Mouse (Mus musculus) granulocyte monocyte progenitor cell, adult 5-6 weeks (primary cell): ENCODE results near the gene Rad9b. TPM values are rescaled to one million over a fixed set of nuclear protein-coding genes. Genes with fewer than 3 reads are reported as not detected.

ENCODE experiments used
- ATAC-seq: replicated peaks from 2 replicates; pipeline ENCODE4 v1.8.0; 2016; ENCODE audit warnings: mild to moderate bottlenecking, moderate TSS enrichment, inconsistent platforms; ENCODE audit not compliant: poor library complexity, severe bottlenecking
- total RNA-seq, 2 experiments: library from RNA; stranded (forward) in 1 of 2; stranded (reverse) in 1 of 2; fragments of 200-712, 200-1000 nt in 1 of 2; fragments of >200 nt in 1 of 2; fragmentation: Nextera tagmentation in 1 of 2; gene quantifications; 2 replicates each; pipeline ENCODE4 v1.2.3; 2014 to 2017

The Rad9b gene
- total RNA-seq (2014; fragmentation: Nextera tagmentation), result 1.2 and 3.3 TPM in 2 replicates
- total RNA-seq (2017), result 4.6 and 5.6 TPM in 2 replicates

DNA sequence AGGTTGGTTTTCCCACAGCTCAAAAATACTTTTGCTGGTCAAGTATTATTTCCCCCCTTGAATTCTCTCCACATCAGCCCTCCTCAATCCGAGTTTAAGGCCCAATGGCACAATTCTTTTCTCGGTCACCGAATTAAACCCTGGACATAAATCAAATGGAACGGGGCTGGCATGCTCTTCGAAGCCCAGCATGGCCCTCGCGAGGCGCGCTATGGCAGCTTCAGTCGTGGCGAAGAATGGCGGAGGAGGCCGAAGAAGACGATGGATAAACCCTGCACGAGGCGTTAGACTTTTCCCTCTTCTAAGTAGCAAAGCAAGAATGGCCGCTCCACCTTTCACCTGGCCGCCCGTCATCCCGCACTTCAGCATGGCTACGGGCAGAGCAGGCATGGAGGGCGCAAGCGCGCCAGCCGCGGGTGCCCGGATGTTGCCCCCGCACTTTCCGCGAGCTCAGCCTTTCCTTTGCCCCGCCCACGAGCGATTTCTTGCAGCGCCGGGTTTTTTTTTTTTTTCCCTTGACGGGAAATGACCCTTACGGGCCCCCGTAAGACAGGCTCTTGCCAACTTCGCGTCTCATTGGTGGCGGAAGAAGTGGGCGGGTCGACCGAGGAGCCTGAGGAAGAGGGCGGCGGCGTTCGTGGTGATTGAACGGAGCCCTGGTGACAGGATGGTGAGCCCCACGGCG lies at the start of gene Rad9b, which contains the start of gene Vps29:
Rad9b (minus strand) TSS at position 427 of the 685 bp plus-strand sequence.
Vps29 (plus strand) TSS at position 563 of the 685 bp plus-strand sequence.
- peak; percentile 99 for ATAC-seq

DNA sequence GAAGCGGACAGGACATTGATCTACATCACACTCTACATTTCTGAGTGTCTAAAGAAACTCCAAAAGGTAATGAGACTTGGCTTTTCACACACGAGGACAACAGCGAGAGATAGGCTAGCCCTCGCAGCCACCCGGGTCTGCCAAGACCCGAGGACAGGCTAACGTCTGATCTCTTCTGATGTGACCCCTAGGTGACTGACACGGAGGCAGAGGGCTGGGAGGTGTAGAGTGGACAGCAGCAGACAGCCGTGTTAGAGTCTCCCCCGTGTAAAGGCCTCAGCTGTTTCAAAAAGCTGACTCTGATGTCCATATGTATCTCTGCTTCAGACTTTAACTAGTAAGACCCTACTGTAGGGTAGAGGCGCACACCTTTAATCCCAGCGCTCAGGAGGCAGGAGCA lies 49.3 kb upstream of the Rad9b start:
- ATAC-seq, result no peak

- ATAC-seq, result no peak
These were observed 48.7 kb upstream of the Rad9b start for GRCm38 (mm10) chr5:122402772-122403171.

- ATAC-seq, result no peak
These were observed 48.1 kb upstream of the Rad9b start for GRCm38 (mm10) chr5:122402160-122402559.

- peak; percentile 41; the same call in 1 of the 2 replicates for ATAC-seq
These were observed 47.2 kb upstream of the Rad9b start for GRCm38 (mm10) chr5:122401303-122401640.

DNA sequence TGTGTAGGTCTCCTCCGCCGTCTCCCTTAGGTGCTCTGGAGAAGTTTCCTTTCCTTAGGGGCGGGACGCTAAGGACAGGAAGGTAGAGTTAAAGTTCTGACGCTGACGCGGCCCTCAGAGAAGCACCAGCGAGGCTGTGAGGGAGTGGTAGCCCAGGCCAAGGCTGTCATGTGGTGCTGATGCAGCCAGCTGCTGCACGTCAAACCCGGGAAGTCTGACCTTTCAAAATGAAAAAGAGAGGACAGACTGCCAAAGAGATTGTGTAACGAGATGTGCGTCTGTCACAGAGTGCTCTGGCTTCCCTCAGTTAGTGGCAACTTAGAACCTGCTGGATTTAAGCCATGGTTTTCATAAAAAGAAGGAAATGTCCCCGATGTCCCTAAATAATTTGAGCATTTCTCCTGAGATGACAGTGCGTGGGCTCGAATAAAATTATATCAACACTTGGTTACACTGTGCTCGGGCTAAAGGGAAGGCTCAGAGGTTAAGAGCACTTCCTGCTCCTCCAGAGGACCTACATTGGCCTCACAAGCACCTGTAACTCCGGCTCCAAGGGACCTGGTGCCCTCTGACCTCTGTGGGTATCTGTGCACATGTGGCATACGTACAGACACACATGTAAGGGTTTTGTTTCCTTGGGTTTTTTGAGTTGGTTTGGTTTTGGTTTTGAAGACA lies 46.7 kb upstream of the Rad9b start:
- ATAC-seq, result peak; percentile 34

DNA sequence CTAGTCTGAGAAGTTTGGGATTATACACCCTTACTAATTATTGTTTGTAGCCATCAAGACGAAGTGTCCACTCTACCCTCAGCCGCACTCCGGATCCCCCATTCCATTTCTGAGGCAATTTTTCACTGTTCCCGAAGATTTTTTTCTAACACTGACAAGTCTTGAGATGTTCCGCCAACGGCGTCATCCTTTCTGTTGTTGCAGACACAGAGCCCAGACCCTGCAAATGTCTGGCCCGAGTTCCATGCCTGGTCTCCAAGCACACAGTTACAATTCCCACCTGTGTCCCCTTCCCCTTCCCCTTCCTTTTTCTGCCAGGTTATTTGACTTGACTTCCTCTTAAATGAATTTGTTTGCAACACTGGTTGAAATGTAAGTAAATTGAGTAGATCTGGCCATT lies 45.8 kb upstream of the Rad9b start:
- ATAC-seq, result no peak

- no peak for ATAC-seq
These were observed 43.5 kb upstream of the Rad9b start for GRCm38 (mm10) chr5:122397495-122397894.

- ATAC-seq, result peak; percentile 52
These were observed 42.8 kb upstream of the Rad9b start for GRCm38 (mm10) chr5:122396791-122397190.

GRCm38 (mm10) chr5:122393887-122394286 lies 39.9 kb upstream of the Rad9b start:
- 0 out of 2 replicates have a peak, but pooled peaks have one; percentile 34 for ATAC-seq

- peak; percentile 58 for ATAC-seq
These were observed 38.4 kb upstream of the Rad9b start for GRCm38 (mm10) chr5:122392227-122393004.

DNA sequence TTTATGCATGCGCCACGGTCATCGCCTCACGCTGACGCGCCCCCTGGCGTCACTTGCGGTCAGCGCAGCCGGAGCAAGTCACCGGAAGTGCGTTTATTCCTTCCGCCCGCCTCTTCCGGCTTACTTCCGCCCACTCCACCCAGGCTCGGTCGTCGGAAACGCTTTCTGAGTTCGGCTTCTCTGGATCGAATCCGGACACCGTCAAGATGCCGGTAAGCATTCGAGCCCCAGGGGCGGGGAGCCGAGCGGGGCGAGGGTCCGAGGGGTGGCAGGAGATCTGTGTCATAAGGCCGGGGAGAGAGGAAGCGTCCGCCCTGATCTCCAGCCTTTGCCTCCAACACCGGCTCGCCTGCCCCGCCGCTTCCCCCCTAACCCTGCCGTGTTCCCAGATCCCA lies 37.8 kb upstream of the Rad9b start, which contains the start of gene Arpc3:
Arpc3 (plus strand) TSS at position 93 of the 395 bp plus-strand sequence.
- ATAC-seq, result peak; percentile 88

GRCm38 (mm10) chr5:122391178-122391785 lies 37.2 kb upstream of the Rad9b start:
- ATAC-seq, result no peak

GRCm38 (mm10) chr5:122390671-122391070 lies 36.6 kb upstream of the Rad9b start:
- ATAC-seq, result no peak

DNA sequence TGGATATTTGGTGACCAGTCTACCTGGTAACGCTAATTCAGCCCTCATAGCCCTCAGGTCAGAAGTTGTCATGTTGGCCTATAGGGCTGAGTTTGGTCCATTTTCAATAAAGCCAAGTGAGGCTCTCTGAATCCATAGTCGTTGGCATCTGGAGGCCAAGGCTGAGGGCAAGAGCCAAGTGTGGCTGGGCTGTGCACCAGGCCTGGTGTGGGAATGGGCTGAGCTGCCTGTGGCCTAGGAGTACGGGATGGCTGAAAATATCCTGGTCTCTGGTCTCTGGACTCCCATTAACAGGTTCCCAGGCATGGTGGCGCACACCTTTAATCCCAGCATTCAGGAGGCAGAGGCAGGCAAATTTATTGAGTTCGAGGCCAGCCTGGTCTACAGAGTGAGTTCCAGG lies 36.0 kb upstream of the Rad9b start:
- no peak for ATAC-seq

DNA sequence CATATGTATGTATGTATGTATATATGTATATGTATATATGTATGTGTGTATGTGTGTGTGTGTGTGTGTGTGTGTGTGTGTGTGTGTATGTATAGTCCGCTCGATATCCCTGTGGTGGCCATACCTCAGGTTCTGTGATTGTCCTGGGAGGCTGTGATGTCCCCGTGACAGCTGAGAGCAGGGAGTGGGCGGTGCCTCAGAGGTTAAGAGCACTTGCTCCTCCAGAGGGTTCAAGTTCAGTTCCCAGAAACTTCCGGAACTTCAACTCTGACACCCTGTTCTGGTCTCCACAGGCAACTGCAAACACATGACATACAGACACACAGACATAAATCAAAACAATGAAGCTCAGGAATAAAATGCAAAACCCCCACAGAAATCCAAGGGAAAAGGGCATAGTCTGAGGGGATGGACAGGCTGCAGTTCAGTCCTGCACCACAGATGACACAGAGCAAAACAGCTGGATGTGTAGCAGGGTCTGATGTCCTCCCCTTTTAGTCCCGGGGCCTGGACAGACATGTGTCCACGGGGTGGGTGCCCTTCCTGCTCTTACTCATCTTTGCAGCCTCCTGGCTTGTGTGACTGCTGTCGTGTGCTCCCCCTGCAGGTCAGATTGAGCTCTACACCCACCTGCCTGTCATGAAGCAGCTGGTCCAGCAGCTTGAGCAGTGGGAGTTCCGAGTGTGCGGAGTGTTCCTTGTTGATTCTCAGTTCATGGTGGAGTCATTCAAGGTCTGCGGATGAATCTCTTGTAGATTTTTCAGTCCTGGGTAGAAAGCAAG lies 25.5 kb upstream of the Rad9b start:
- ATAC-seq, result peak; percentile 94

DNA sequence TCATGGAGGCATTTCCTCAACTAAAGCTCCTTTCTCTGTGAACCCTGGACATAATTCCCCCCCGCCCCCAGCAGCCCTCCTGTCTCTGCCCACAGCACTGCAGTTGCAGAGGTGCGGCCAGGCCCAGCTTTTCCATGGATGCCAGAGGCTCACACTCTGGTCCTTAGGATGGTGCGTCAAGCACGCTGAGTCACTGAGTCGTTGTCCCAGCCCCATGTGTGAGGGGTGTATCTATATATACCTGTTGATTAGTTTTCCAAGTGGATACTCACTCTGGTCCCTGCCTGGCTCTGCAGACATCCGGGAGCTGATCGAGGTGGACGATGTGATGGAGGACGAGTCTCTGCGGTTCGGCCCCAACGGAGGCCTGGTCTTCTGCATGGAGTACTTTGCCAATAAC lies 24.1 kb upstream of the Rad9b start:
- ATAC-seq, result no peak

DNA sequence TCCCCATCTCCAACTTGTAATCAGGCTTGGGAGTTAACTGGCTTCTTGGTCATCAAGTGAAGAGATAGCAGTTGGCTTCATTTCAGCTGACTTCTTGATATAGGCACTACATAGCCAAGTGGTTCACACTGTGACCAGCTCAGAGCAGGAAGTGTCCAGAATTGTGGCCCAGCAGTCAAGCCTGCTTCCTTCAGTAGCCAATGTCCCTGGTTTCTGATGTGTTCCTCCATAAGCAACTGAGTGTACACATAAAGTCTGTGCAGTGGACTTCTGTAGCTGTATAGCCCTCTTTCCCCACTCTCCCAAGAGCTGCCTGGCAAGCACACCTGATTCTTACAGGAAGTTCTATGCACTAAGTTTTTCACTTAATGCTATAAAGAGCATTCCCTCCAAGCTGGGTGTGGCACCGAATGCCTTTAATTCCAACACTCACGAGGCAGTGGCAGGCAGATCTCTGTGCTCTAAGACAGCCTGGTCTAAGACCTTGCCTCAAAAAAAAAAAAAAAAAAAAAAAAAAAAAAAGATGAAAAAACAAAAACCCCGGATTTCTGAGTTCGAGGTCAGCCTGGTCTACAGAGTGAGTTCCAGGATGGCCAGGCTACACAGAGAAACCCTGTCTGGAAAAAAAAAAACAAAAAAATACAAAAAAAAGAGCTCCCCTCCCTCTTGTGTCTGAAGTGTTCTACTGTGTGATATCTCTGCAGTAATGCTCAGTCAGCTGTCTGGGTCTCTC lies 23.2 kb upstream of the Rad9b start:
- no peak for ATAC-seq

DNA sequence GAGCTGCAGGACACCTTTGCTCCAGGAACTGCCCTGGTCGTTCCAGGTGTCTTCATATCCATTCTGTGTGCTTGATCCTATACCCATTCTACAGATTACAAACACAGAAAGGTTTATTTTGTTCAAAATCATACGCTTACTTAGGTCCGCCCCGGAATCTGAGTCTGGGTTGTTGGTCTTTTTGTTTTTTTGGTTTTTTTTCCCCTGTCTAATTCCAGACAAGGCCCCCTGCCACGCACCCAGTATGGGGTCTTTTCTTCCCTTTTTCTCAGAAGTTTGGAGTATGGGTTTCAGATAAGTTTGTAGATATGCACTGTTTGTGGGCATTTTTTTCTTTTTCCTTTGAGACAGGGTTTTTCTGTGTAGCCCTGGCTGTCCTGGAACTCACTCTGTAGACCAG lies 18.8 kb upstream of the Rad9b start:
- ATAC-seq, result no peak
